Mouse (Mus musculus) heart, embryonic 13.5 days (tissue): ENCODE results near the gene Dixdc1. TPM values are rescaled to one million over a fixed set of nuclear protein-coding genes. Genes with fewer than 3 reads are reported as not detected.
A peak's percentile ranks its signal among the peaks of the same experiment; 100 is the strongest.
"Not testable (repeated sequence)": the region's sequence is repeated elsewhere in the genome, so short reads cannot be mapped to it uniquely, and the experiment has no call there.

Experiments used
- ATAC-seq: fragments of 200-750 bp; cut with Nextera tagmentation; 2 replicates; pipeline ENCODE4 v1.8.0; 2017; ENCODE audit warnings: moderate TSS enrichment; ENCODE audit not compliant: insufficient number of reproducible peaks, low FRiP score, low TSS enrichment; ENCODE audit errors: extremely low read depth
- H3K27ac ChIP-seq: fragments of 300-500 bp; sonication (generic); replicated peaks from 2 replicates; pipeline ENCODE4 v1.5.1; 2015; ENCODE audit warnings: moderate library complexity, mild to moderate bottlenecking, inconsistent platforms
- H3K27me3 ChIP-seq: fragments of 300-500 bp; sonication (generic); replicated peaks from 2 replicates; pipeline ENCODE4 v1.6.1; 2015; ENCODE audit warnings: mild to moderate bottlenecking, inconsistent platforms
- H3K36me3 ChIP-seq: fragments of 300-500 bp; sonication (generic); 2 replicates; pipeline ENCODE4 v1.6.1; 2015; ENCODE audit warnings: mild to moderate bottlenecking, inconsistent platforms
- H3K4me1 ChIP-seq: fragments of 300-500 bp; sonication (generic); 2 replicates; pipeline ENCODE4 v1.6.1; 2015; ENCODE audit warnings: inconsistent platforms
- H3K4me2 ChIP-seq: fragments of 300-500 bp; sonication (generic); 2 replicates; pipeline ENCODE4 v1.6.1; 2015; ENCODE audit warnings: inconsistent platforms, mild to moderate bottlenecking, moderate library complexity
- H3K4me3 ChIP-seq: fragments of 300-500 bp; sonication (generic); 2 replicates; pipeline ENCODE4 v1.5.1; 2015; ENCODE audit warnings: moderate library complexity, mild to moderate bottlenecking, inconsistent platforms
- H3K9ac ChIP-seq: fragments of 300-500 bp; sonication (generic); 2 replicates; pipeline ENCODE4 v1.6.1; 2015; ENCODE audit warnings: inconsistent platforms, mild to moderate bottlenecking, moderate library complexity
- H3K9me3 ChIP-seq: fragments of 300-500 bp; sonication (generic); 2 replicates; pipeline ENCODE4 v1.6.1; 2016; ENCODE audit warnings: inconsistent platforms
- WGBS: fragments of 180-500 bp; shearing (Covaris S2); methylation state at CpG from one replicate; pipeline ENCODE4 v1.1.7; 2015; ENCODE audit warnings: mixed read lengths; 5-methylcytosine and 5-hydroxymethylcytosine counted together
- polyA plus RNA-seq: library from polyadenylated mRNA; unstranded; fragments of >200 nt; fragmentation: Nextera tagmentation; extraction: Ambion mirVana; gene quantifications from 2 replicates; pipeline ENCODE4 v1.2.1, GENCODE M21; 2015

The Dixdc1 gene
- polyA plus RNA-seq, 1 experiment from 2014 or later = 8.1 TPM

GRCm38 (mm10) chr9:50630903-50631302 lies 108.4 kb downstream of the Dixdc1 start:
- not testable (repeated sequence) for H3K27me3 ChIP-seq, H3K4me3 ChIP-seq, H3K27ac ChIP-seq, H3K9ac ChIP-seq, H3K4me2 ChIP-seq, ATAC-seq, H3K4me1 ChIP-seq, H3K9me3 ChIP-seq
- peaks cover 33% of the 10 kb centered on the region for H3K36me3 ChIP-seq
- WGBS = 89% methylated on average over 6 of the region's 8 CpGs

GRCm38 (mm10) chr9:50617794-50618330 lies 121.5 kb downstream of the Dixdc1 start:
- ATAC-seq = no peak
- Histone ChIP-seq H3K36me3 (peaks cover 25% of the 10 kb centered on the region), H3K27ac (no peak overlapping the region), H3K9ac (peak overlapping the region; percentile 96; the same call in 1 of the 2 replicates), H3K4me3 (peak overlapping the region; percentile 99), H3K4me1 (peaks cover 15% of the 10 kb centered on the region), H3K4me2 (peak overlapping the region; percentile 91), H3K27me3 (no peaks in the 10 kb centered on the region), H3K9me3 (no peaks in the 10 kb centered on the region)
- 56% methylated on average over 9 of the region's 9 CpGs for WGBS

GRCm38 (mm10) chr9:50616766-50617603 lies 122.3 kb downstream of the Dixdc1 start, which contains the start of the genes Pih1d2 and Nkapd1:
TSS of gene Pih1d2 (plus strand) at chr9:50617321.
TSS of gene Nkapd1 (minus strand) at chr9:50617464.
- peak within 1 kb of the TSS; percentile 93 for H3K27ac ChIP-seq
- peak within 1 kb of the TSS; percentile 96 for H3K9ac ChIP-seq
- H3K4me2 ChIP-seq = peak within 1 kb of the TSS; percentile 91
- no peaks in the 10 kb centered on the region for H3K27me3 ChIP-seq
- H3K9me3 ChIP-seq = no peaks in the 10 kb centered on the region
- WGBS = under 1% methylated on average over 81 of the region's 81 CpGs
- peak within 1 kb of the TSS; percentile 99 for H3K4me3 ChIP-seq
- H3K36me3 ChIP-seq = peaks cover 34% of the 10 kb centered on the region
- peak; percentile 85 for ATAC-seq
- H3K4me1 ChIP-seq = peaks cover 15% of the 10 kb centered on the region

GRCm38 (mm10) chr9:50616161-50616560 lies 123.2 kb downstream of the Dixdc1 start:
- no peak for ATAC-seq
- H3K27ac ChIP-seq = no peak overlapping the region; the same call in 1 of the 2 replicates

More at GRCm38 (mm10) chr9:50616161-50616560, 123.2 kb downstream of the Dixdc1 start:
- H3K9me3 ChIP-seq = no peaks in the 10 kb centered on the region
- 35% methylated on average over 11 of the region's 11 CpGs for WGBS
- peak overlapping the region; percentile 99 for H3K4me3 ChIP-seq
- peaks cover 42% of the 10 kb centered on the region for H3K36me3 ChIP-seq
- H3K4me1 ChIP-seq = peaks cover 15% of the 10 kb centered on the region
- H3K9ac ChIP-seq = peak overlapping the region; percentile 96
- H3K4me2 ChIP-seq = peak overlapping the region; percentile 91
- no peaks in the 10 kb centered on the region for H3K27me3 ChIP-seq

Other genes starting within 250 kb of the Dixdc1 start
- 0.14 and 0.19 TPM in 2 replicates for gene Plet1, start 245.0 kb downstream of the Dixdc1 start, polyA plus RNA-seq
- 76.0 and 79.3 TPM in 2 replicates for gene Pts, start 210.8 kb downstream of the Dixdc1 start, polyA plus RNA-seq
- 5.5 and 7.1 TPM in 2 replicates for gene Il18, start 184.7 kb downstream of the Dixdc1 start, polyA plus RNA-seq
- gene Bco2, start 184.3 kb downstream of the Dixdc1 start, polyA plus RNA-seq = 0.20 TPM in 1 of 2 replicates, not detected in the other
- not detected in 2 replicates for gene Tex12, start 178.2 kb downstream of the Dixdc1 start, polyA plus RNA-seq
- gene Sdhd, start 135.7 kb downstream of the Dixdc1 start, polyA plus RNA-seq = 568 and 646 TPM in 2 replicates
- gene Timm8b, start 135.6 kb downstream of the Dixdc1 start, polyA plus RNA-seq = 247 and 287 TPM in 2 replicates
- 1.8 and 3.2 TPM in 2 replicates for gene Pih1d2, start 122.2 kb downstream of the Dixdc1 start, polyA plus RNA-seq
- gene Nkapd1, start 122.1 kb downstream of the Dixdc1 start, polyA plus RNA-seq = 15.1 and 15.5 TPM in 2 replicates
- 106 and 116 TPM in 2 replicates for gene Dlat, start 79.7 kb downstream of the Dixdc1 start, polyA plus RNA-seq
- gene 2310030G06Rik, start 7.0 kb upstream of the Dixdc1 start, polyA plus RNA-seq = 9.7 and 10.2 TPM in 2 replicates
- 1,022 and 1,124 TPM in 2 replicates for gene Cryab, start 11.8 kb upstream of the Dixdc1 start, polyA plus RNA-seq
- 260 and 319 TPM in 2 replicates for gene Hspb2, start 12.8 kb upstream of the Dixdc1 start, polyA plus RNA-seq
- gene Fdxacb1, start 28.7 kb upstream of the Dixdc1 start, polyA plus RNA-seq = 8.2 and 8.5 TPM in 2 replicates
- 27.3 and 31.9 TPM in 2 replicates for gene Alg9, start 35.5 kb upstream of the Dixdc1 start, polyA plus RNA-seq
- gene 1110032A03Rik, start 36.0 kb upstream of the Dixdc1 start, polyA plus RNA-seq = 24.5 and 25.9 TPM in 2 replicates
- 46.3 and 48.6 TPM in 2 replicates for gene Ppp2r1b, start 105.8 kb upstream of the Dixdc1 start, polyA plus RNA-seq